In genomic region chr1:188333936-188334335, GRCm38 (mm10) we compare ENCODE assay signal across 20 mouse cellular contexts.
DNase-seq lines count a peak whose midpoint lies in the region; ATAC-seq lines count a peak whose summit lies in the region.
"Had no signal": no experiment of that assay in that cellular context is flagged by ENCODE, and none has a peak within 500 bp of the region (broad histone marks: within the 10 kb centered on the region; RNA-seq: fewer than 3 reads in every experiment).

No protein-coding gene starts in this region.

- no peak overlapping the region for H3K27ac ChIP-seq in midbrain, embryonic 14.5 days (replicated peaks; ENCODE audit: low read depth, low read length)
- H3K27ac ChIP-seq in midbrain, embryonic 10.5 days (replicated peaks) = no peak overlapping the region
- no peak overlapping the region for H3K27ac ChIP-seq in neural tube, embryonic 14.5 days (ENCODE audit: low read depth, low read length)
- H3K27ac ChIP-seq: embryonic facial prominence, embryonic 13.5 days; heart, embryonic 13.5 days; liver, embryonic 14.5 days; midbrain, embryonic 13.5 days had no signal

- no peaks in the 10 kb centered on the region for H3K4me1 ChIP-seq in midbrain, embryonic 14.5 days (ENCODE audit: control insufficient read depth, insufficient read depth, low read length)
- no peaks in the 10 kb centered on the region for H3K4me1 ChIP-seq in midbrain, embryonic 10.5 days
- no peaks in the 10 kb centered on the region for H3K4me1 ChIP-seq in neural tube, embryonic 14.5 days (ENCODE audit: control insufficient read depth, insufficient read depth, low read length)
- H3K4me1 ChIP-seq: embryonic facial prominence, embryonic 13.5 days; heart, embryonic 13.5 days; midbrain, embryonic 13.5 days had no signal

- no peaks in the 10 kb centered on the region for H3K36me3 ChIP-seq in midbrain, embryonic 14.5 days (ENCODE audit: control insufficient read depth, insufficient read depth, low read length)
- no peaks in the 10 kb centered on the region for H3K36me3 ChIP-seq in midbrain, embryonic 10.5 days
- H3K36me3 ChIP-seq in neural tube, embryonic 14.5 days (ENCODE audit: control insufficient read depth, insufficient read depth, low read length) = no peaks in the 10 kb centered on the region
- H3K36me3 ChIP-seq: embryonic facial prominence, embryonic 13.5 days; heart, embryonic 13.5 days; midbrain, embryonic 13.5 days had no signal

- H3K4me2 ChIP-seq in midbrain, embryonic 14.5 days (ENCODE audit: low read length) = no peak overlapping the region
- H3K4me2 ChIP-seq in neural tube, embryonic 14.5 days (ENCODE audit: low read depth, low read length) = no peak overlapping the region
- H3K4me2 ChIP-seq: embryonic facial prominence, embryonic 13.5 days; heart, embryonic 13.5 days; midbrain, embryonic 13.5 days had no signal

- WGBS in midbrain, embryonic 14.5 days = 61% methylated on average over 2 of the region's 2 CpGs
- WGBS in midbrain, embryonic 10.5 days = 84% methylated on average over 2 of the region's 2 CpGs
- 65% methylated on average over 2 of the region's 2 CpGs for WGBS in neural tube, embryonic 14.5 days

- peak; percentile 7 for DNase-seq in gastrocnemius, postnatal 14 days
- no peak for DNase-seq in gastrocnemius, postnatal 10 days
- DNase-seq in midbrain, embryonic 14.5 days = peak; percentile 4
- no peak for DNase-seq in midbrain, embryonic 10.5 days (ENCODE audit: low spot score)
- peak; percentile 75 to 85 for DNase-seq in cerebellum, postnatal 10 days
- DNase-seq in ovary, postnatal 14 days (ENCODE audit: low spot score) = no peak
- no peak for DNase-seq in lung, postnatal 14 days
- DNase-seq: adrenal gland, postnatal 36 days; B cell, adult 2 months; forebrain, postnatal 0 days; heart, adult 18-20 months; kidney, adult 8-10 months; kidney, postnatal 25 days; layer of hippocampus, adult 9-11 months; thymus, postnatal 14 days had no signal

- H3K9ac ChIP-seq in midbrain, embryonic 14.5 days (replicated peaks; ENCODE audit: low read length) = no peak overlapping the region
- no peak overlapping the region for H3K9ac ChIP-seq in neural tube, embryonic 14.5 days (replicated peaks; ENCODE audit: low read depth, low read length)
- H3K9ac ChIP-seq: embryonic facial prominence, embryonic 13.5 days; forebrain, postnatal 0 days; heart, embryonic 13.5 days; liver, embryonic 14.5 days; midbrain, embryonic 13.5 days had no signal

- H3K4me3 ChIP-seq in midbrain, embryonic 14.5 days (replicated peaks; ENCODE audit: low read depth, low read length) = no peak overlapping the region
- H3K4me3 ChIP-seq in midbrain, embryonic 10.5 days = no peak overlapping the region
- no peak overlapping the region for H3K4me3 ChIP-seq in neural tube, embryonic 14.5 days (ENCODE audit: low read depth, low read length)
- H3K4me3 ChIP-seq: embryonic facial prominence, embryonic 13.5 days; heart, embryonic 13.5 days; midbrain, embryonic 13.5 days had no signal

- ATAC-seq in midbrain, embryonic 14.5 days (ENCODE audit: low FRiP score, low TSS enrichment) = no peak
- 0 out of 2 replicates have a peak, but pooled peaks have one; percentile 31 for ATAC-seq in neural tube, embryonic 14.5 days (ENCODE audit: low read depth)
- ATAC-seq: forebrain, postnatal 0 days; midbrain, embryonic 13.5 days had no signal

- H3K27me3 ChIP-seq in midbrain, embryonic 14.5 days (ENCODE audit: control insufficient read depth, insufficient read depth, low read length) = no peaks in the 10 kb centered on the region
- H3K27me3 ChIP-seq in midbrain, embryonic 10.5 days (ENCODE audit: low read depth, poor library complexity, severe bottlenecking) = no peaks in the 10 kb centered on the region
- H3K27me3 ChIP-seq in neural tube, embryonic 14.5 days (ENCODE audit: control insufficient read depth, insufficient read depth, low read length) = no peaks in the 10 kb centered on the region
- H3K27me3 ChIP-seq: embryonic facial prominence, embryonic 13.5 days; heart, embryonic 13.5 days; midbrain, embryonic 13.5 days had no signal

- intact Hi-C loops in gastrocnemius, postnatal 14 days (cut with DNase I; ENCODE audit: low total_unique reads) = no loop called here

- no peaks in the 10 kb centered on the region for H3K9me3 ChIP-seq in midbrain, embryonic 14.5 days (ENCODE audit: control insufficient read depth, low read length)
- H3K9me3 ChIP-seq in midbrain, embryonic 10.5 days (replicated peaks) = no peaks in the 10 kb centered on the region
- no peaks in the 10 kb centered on the region for H3K9me3 ChIP-seq in neural tube, embryonic 14.5 days (ENCODE audit: control insufficient read depth, low read length)
- H3K9me3 ChIP-seq: embryonic facial prominence, embryonic 13.5 days; heart, embryonic 13.5 days; midbrain, embryonic 13.5 days had no signal

Comparison
In these comparisons a context has a peak if more than half of its experiments do, and no peak if none do; other contexts are left out.
1. DNase-seq: peak in gastrocnemius, postnatal 14 days (single experiment), midbrain, embryonic 14.5 days (single experiment) and cerebellum, postnatal 10 days (2 of 2); none in gastrocnemius, postnatal 10 days (single experiment), midbrain, embryonic 10.5 days (single experiment), ovary, postnatal 14 days (single experiment) and lung, postnatal 14 days (single experiment).